Mouse (Mus musculus) urinary bladder, postnatal 4 days (tissue): ENCODE data around the gene Tmem63a.
A peak's percentile ranks its signal among the peaks of the same experiment; 100 is the strongest.
"Not testable (repeated sequence)": the region's sequence is repeated elsewhere in the genome, so short reads cannot be mapped to it uniquely, and the experiment has no call there.

Experiments used
- DNase-seq, 2 experiments: peaks; one replicate each; pipeline ENCODE4 v3.0.0; 2021 to 2022; ENCODE audit warnings: low spot score in 2 of 2

The Tmem63a gene

DNA sequence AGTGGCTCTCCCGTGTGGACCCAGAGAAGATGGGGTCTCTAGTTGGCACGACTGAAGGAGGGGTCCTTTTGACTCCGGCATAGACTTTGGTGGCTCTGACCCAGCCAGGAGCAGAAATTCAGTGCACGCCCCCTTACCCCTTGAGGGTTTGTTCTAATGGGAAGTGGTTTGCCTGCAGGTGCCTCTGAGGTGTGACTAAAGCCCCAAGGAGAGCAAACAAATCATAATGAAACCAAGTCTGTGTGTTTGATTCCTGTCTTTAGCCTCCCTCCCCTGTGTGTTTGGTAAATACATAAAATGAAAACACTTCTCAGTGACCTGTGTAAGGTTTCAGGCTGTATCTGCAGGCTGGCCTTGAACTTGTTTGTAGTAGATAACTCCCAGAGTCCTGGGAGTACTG lies 15.9 kb upstream of the Tmem63a start:
- no peak for DNase-seq

DNA sequence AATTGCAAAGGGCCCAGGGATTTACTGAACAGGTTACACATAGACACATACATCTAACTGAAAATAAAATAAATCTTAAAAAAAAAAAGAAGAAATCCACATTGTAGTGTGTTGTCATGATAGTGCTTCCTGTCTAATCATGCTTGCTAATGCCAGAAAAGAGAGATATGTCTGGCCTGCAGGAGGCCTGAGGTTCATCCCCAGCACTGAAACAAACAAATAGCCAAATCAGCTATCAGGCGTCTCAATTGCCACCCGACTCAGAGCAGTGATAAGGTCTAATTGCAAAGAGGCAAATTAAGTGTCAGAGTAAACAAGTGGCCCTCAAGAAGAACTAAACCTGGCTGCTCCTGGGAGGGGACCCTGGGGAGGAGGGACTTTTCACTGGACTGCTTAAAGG lies 12.5 kb upstream of the Tmem63a start:
- no peak for DNase-seq

DNA sequence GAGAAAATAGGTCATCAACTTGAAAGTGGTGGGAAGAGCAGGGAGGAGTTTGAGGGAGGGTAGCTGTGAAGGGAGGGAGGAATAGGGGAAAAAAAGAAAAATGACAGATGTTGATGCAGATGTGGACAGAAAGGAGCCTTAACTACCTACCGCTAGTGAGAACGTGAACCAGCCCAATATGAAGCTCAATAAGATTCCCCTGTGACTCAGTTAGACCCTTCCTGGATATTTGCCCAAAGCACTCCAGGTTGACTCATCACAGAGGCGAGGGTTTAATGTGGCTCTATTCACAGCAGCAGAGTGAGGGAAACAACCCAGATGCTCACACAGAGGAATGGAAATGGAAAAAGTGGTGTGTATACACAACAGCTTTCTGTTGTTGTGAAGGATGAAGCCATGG lies 11.0 kb upstream of the Tmem63a start:
- no peak for DNase-seq

DNA sequence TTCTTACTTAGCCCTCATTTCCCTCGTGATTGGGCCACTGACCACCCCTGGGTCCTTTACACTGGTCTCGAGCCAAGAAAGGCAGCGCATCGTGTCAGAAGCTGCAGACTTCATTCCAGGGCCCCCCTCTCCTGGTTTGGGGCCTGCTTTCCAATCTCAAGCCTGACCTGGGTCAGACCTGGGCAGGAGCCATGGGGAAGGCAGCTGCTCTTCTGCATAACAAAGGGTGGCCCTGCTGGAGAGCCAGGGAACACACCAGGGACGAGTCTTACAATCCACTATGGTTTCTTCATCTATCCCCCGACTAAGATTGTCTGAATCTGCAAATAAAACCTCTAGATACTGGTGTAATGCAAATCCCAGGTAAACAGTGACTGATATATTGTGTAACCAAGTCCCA lies 8.5 kb upstream of the Tmem63a start:
- DNase-seq = no peak

DNA sequence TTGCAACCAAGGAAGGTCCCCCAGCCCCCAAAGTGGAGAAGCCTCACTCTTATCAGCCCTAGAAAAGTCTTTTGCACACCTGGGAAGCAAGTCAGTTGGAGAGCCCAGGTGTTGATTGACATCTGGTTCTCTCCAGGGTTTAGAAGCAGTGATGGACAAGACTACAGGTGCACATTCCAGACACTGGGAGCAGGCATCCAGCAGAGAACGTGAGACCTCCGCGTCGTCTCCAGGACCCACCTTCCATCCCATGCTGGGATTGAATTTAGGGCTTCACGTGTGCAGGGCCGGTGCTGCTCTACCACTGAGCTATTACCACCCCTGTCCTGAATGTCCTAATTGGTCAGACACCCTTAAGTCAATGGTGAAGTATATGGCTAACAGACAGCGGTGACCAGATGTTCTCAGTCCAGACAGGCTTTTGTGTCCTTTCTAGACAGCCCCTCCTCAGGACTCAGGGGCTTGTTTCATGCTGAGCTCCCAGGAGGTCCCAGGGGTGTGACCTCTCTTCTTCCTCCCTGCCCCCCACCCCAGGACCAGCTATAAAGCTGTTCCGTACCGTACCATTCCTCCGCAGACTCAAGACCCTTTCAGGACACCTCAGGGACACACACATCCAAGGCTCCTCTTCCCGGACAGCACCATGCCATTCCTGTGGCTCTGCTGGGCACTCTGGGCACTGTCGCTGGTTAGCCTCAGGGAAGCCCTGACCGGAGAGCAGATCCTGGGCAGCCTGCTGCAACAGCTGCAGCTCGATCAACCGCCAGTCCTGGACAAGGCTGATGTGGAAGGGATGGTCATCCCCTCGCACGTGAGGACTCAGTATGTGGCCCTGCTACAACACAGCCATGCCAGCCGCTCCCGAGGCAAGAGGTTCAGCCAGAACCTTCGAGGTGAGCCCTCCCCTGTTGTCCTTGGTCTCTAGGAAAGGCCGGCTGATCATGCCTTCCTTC lies 7.4 kb upstream of the Tmem63a start, which contains the start of gene Lefty1:
Gene Lefty1, plus strand, starts transcription at position 556 of the 953 bp plus-strand sequence.
- no peak for DNase-seq

DNA sequence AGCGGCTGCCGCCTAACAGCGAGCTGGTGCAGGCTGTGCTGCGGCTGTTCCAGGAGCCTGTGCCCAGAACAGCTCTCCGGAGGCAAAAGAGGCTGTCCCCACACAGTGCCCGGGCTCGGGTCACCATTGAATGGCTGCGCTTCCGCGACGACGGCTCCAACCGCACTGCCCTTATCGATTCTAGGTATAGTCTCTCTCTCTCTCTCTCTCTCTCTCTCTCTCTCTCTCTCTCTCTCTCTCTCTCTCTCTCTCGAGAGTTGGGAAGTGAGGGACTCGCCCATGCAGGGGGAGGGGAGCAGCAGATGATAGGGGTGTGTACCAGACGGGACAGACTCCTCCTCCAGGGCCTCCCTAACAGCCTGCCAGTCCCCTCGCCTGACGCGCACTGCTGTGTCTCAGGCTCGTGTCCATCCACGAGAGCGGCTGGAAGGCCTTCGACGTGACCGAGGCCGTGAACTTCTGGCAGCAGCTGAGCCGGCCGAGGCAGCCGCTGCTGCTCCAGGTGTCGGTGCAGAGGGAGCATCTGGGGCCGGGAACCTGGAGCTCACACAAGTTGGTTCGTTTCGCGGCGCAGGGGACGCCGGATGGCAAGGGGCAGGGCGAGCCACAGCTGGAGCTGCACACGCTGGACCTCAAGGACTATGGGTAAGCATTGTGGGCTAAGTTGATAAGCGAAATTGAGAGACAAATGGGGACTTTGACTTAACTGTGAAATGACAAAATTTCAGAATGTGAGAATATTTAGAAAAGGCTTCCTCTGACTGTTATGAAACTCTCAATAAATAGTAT lies 5.3 kb upstream of the Tmem63a start:
- DNase-seq = peak in 1 of 2 experiments; percentile 55

DNA sequence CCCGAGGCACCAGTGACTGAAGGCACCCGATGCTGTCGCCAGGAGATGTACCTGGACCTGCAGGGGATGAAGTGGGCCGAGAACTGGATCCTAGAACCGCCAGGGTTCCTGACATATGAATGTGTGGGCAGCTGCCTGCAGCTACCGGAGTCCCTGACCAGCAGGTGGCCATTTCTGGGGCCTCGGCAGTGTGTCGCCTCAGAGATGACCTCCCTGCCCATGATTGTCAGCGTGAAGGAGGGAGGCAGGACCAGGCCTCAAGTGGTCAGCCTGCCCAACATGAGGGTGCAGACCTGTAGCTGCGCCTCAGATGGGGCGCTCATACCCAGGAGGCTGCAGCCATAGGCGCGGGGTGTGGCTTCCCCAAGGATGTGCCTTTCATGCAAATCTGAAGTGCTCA lies 4.5 kb upstream of the Tmem63a start:
- DNase-seq = not testable (repeated sequence)

DNA sequence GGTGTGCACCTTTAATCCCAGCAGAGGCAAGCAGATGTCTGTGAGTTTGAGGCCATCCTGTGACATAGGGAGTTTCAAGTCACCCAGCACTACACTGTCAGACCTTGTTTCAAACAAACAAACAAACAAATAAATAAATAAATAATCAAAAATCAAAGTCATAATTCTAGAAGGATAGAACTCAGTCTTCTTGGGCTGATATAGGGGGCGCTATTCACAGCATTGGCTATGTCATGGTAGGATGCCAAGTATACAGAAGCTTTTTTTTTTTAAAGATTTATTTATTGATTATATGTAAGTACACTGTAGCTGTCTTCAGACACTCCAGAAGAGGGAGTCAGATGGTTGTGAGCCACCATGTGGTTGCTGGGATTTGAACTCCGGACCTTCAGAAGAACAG lies 3.4 kb upstream of the Tmem63a start:
- not testable (repeated sequence) for DNase-seq

DNA sequence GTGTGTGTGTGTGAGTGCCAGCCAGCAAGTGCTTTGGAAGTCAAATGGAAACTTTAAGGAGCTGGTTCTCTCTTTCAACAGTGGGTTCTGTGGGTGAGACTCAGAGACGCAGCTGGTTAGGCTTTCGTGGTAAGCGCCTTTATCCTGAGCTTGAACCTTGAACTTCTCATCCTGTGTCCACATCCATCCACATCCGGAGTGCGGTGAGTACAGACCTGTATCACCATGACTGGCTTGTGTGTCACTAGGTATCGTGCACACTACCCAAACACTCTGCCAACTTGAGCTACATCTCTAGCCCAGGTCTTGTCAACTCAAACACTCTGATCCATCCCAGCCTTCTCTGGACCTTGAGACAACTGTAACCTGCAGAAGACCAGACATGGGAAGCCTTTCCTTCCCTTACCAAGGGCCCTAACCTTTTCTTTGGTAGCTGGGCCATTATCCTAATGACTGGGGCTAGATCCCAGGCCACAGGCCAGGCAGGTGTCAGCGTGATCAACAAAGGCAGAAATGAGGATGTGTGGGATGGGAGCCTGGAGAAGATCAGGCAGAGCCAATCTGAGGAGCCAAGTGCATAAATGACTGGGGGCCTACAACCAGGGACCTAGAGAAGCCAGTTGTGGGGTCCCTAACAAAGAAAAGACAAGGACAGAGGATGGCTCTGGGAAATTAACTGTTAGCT lies 1.2 kb upstream of the Tmem63a start:
- DNase-seq = no peak

DNA sequence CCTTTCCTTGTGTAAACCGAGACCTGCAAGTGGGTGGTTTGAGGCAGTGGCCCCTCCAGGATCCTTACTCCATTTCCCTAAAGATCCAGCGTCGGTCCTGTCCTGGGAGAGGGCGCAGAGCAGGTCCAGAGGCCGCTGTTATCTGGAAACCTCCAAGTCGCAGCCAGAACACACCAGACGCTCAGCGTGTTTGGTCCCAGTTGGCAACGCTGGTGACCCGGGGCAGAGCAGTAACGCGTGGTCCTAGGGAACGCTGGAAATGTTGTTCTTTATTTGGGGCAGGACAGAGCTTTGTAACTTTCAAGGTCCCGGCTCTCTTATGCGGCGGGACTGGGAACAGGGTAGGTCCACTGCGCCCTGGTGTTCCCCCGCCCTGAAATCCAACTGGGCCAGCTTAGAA lies 418 bp upstream of the Tmem63a start:
- no peak for DNase-seq

DNA sequence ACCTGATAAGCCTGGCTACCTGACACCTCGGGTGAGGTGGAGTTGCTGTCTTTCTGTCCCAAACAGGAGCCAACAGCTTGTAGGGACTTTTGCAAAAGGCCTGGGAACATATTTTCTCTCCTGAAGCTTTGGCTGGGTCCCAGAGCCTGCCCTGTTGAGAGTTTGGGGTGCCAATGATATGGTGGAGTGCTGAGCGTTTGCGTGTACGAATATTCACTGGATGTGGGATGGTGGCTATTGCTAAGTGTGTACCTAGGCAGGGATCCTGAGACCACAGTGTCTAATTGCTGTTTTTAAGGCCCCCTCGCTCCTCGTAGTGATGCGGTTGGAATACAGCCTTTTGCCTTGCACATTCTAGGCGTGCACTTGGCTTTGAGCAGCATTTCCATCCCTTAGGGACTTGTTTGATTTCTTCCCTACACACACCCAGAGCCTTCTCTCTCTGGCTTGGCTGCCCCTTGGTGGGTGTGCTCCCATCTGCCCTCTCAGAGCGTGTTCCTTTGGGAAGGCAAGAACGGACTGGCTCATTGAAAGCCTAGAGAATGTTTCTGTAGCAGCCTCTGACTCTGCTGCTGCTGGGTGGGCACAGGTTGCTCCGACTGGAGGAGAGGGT lies 994 bp downstream of the Tmem63a start:
- DNase-seq = no peak

DNA sequence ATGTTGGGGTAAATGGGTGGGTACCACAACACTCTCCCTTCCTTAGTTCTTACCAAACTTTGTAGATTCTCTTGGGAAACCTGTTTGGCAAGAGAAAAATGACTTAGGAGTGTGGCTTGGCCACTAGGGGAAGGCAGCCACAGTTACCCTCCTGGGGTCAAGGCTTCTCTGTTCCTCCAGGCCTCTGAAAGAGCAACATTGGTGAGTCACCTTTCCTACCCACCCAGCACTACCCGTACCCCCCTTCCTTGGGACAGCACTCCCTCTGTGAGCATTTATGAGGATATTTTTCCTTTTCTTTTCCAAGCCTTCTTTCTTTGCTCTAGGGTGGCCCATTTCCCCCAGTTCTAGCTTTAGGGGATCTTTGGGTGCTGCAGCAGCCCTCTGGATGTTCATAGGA lies 1.8 kb downstream of the Tmem63a start:
- DNase-seq = no peak

DNA sequence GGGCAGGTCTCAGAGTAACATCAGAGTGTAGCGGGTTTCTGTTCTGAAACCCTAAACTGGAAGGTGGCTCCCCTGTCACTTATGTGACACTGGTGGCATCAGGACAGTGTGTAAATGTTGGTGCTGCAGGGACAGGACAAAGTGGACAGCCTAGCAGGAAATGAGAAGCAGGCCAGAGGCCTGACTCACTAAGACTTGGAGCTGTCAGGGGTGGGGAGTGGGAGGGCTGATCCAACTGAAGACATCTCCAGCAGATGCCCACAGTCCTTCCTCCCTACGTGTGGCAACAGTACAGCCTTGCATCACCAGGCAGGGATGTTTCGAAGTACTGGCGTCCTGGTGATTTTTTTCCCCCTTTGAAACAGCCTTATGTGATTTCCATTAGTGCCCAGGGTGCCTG lies 2.4 kb downstream of the Tmem63a start:
- DNase-seq = no peak

DNA sequence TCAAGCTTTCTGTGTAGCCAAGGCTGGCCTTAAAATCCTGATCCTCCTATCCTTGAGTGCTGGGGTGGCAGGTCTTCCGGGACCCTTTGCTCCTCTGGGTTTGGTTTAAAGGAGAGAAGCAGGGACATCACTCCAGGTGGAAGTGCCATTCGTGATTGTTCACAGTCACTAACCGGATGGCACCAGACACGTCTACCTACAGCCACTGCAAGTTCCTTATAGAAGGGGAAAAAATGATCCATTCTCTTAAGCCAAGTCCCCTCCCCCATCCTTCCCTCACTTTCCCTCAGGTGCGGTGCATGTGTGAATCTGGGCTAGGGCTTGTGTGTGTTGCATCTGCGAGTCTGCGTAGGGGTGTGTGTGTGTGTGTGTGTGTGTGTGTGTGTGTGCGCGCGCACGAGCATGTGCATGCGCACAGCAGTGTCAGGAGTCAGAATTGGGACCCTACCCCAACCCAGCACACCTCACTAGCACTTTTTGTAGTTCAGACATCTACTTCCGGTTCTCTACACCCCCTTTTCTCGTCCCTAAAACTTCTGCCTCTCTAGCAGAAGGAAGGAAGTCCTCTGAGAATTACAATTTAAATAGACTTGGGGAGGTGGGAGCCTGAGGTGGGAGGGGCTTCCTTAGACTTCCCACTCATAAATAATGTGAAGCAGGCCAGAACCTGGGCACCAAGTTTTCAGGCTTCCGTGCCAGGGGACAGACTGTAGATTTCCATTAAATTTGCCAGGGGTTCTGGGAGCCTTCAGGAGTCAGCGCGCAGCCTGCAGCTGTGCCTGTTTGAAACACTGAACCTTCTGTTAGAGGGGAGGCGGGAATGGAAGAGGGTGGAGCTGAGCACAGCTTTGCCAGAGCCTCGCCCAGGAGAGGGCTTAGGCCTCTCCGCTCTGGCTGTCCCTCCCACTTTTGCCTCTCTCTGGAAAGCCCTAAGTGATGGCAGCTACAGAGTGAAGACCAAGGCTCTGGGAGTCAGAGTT lies 3.1 kb downstream of the Tmem63a start:
- DNase-seq = peak; percentile 59 to 71

DNA sequence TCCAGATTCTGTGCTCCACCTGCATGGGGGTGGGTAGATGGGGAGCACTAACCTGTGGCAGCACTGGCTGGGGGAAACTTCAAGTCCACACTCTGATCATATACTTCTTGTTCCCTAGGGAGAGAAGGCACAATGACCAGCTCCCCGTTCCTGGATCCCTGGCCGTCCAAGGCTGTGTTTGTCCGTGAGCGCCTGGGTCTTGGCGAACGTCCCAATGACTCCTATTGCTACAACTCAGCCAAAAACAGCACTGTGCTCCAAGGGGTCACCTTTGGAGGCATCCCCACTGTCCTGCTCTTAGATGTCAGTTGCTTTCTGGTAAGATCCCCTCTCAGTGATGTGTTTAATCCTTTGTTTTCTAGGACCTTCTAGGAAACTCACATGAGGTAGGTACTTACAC lies 4.3 kb downstream of the Tmem63a start:
- DNase-seq = no peak

DNA sequence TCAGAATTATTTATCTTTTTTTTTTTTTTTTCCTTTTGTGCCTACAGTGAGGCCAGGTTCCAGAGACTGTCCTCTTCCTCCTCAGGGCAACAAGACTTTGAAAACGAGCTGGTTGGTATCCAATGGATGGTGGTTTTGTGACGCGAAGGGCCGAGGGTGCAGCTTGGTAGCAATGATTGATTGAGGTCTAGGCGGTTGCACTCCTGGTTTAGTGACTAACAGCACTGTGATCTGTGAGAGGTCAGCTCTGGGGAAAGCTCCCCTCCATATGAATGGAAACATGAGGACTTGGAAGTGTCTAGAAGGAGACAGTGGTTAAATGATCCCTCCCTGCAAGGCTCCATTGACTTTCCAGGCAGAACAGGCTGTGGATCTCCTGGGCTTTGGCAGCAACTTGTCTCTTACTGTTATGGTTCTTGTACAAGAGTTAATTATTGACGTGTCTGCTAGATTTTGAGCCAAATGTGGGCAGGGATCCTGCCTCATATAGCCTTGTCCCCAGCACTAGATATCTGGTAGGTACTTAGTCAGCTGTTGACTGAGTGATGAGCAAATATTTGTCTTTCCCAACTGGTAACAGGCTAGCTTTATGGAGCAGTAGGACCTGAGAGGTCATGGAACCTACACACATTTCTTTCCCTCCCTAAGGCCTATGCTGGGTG lies 10.1 kb downstream of the Tmem63a start:
- no peak for DNase-seq

DNA sequence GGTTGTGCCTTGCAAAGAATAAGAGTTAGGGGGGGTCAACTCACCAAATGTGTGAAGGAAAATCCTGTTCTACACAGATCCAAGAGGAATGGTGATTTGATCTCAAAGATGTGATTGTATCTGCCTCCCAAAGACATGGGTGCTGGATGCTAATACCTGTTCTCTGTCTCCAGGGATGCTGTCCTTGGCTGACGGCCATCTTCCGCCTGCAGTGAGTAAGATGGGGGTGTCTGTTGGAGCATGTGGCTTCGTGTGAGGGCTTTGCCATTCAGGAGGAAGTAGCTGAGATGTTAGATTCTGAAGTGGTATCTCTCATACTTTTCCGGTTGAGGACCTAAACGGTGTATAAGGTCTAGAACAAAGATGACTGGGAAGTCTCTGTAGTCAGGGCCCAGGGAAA lies 10.7 kb downstream of the Tmem63a start:
- no peak for DNase-seq

DNA sequence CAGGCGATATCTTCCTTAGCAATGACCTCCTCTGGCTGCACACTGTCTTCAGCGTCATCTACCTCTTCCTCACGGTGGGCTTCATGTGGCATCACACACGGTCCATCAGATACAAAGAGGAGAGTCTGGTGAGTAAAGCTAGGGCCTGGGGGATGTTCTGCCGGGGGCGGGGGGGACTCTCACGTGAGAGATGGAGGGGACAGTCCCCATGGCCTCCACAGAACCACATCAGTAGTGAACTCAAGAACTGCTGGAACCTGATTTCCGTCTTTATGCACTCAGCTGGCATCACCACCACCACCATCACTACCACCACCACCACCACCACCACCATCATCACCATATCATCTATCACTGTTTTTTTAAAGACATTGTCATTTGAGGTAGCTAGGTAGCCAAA lies 14.3 kb downstream of the Tmem63a start:
- DNase-seq = no peak

DNA sequence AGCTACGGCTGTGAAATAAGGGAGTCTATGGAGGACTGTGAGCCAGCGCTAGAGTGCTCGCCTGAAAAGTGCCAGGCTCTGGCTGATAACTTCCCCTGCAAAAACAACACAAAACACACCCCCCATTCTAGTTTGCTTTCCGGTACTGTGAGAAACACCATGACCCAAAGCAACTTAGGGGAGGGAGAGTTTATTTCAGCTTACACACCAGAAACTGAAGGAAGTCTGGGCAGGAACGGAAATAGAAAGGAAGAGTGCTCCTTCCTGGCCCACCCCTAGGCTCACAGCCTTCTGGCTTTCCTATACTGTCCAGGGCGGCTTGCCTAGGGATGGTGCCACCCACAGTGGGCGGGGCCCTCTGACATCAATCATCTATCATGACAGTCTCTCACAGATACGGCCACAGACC lies 14.8 kb downstream of the Tmem63a start:
- no peak for DNase-seq

DNA sequence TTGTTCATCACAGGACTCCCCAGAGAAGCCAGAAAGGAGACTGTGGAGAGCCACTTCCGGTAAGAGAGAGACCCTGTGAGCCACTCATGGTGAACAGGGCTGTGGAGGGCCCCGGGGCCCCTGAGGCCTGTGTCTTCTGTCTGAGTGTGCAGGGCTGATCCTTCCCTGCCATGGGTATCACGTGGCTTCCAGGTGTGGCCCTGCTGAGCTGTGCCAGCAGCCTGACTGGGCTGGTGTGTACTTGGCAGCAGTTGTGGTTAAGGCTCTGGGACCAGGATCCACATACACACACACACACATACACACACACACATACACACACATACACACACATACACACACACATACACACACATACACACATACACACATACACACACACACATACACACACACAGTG lies 15.8 kb downstream of the Tmem63a start:
- no peak for DNase-seq
